7 mouse cellular contexts compared by ENCODE assay signal in the genomic region with DNA sequence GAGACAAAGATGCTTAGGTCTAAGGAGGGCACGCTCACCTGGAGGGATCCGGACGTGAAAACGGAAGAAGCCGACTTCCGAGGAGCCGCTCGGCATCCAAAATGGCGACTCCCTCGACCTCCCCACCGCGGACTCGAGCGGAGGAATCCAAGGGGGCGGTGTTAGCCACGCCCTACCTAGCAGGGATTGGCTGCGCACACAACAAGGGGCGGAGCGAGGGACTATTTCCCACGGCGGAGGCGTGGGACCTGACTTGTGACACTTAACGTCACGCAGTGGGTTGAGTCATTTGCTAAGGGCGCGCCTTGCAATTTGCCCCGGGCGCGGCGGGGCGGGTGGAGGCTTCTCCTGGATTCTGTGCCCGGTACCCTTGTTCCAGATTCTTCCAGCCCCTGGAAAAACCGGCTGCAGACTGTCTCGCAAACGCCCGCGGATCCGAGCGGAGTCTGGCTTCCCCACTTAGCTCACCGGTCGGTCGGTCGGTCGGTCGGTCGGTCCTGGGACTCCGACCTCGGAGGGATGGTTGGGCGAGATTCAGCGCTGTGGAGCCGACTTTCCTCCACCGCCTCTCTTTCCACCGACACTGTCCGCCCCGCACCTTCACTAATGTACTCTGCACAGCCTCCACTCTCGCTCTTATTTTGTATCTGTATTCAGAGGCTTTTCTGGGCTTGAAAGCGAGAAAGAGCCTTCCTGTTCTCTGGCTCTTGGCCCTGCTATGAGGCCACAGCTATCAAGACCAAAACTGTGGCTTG. TPM values are rescaled to one million over a fixed set of nuclear protein-coding genes. Genes with fewer than 3 reads are reported as not detected.
DNase-seq lines count a peak whose midpoint lies in the region; ATAC-seq lines count a peak whose summit lies in the region.

A gene (minus strand): TSS at position 115 of the 755 bp plus-strand sequence.

- no peaks in the 10 kb centered on the region for H3K9me3 ChIP-seq in intestine, embryonic 16.5 days (ENCODE audit: control insufficient read depth, low read length)
- H3K9me3 ChIP-seq in midbrain, embryonic 11.5 days (ENCODE audit: control insufficient read depth, low read length) = no peaks in the 10 kb centered on the region

- peak; percentile 97 for DNase-seq in adrenal gland, adult 8-10 months
- DNase-seq in embryo, embryonic 9.5 days (ENCODE audit: extremely low spot score) = peak; percentile 98
- DNase-seq in gastrocnemius, postnatal 4 days (ENCODE audit: low spot score in 2 of 2) = peak; percentile 94 to 98
- peak; percentile 96 for DNase-seq in left cerebral cortex, postnatal 36 days (ENCODE audit: low spot score in 2 of 2)
- DNase-seq in midbrain, embryonic 11.5 days (ENCODE audit: low spot score, missing footprints) = peak; percentile 100
- DNase-seq in skeletal muscle tissue, adult 2 months (ENCODE audit: low read depth, low spot score) = peak; percentile 99

- H3K4me1 ChIP-seq in intestine, embryonic 16.5 days (ENCODE audit: control insufficient read depth, insufficient read depth, low read length) = peaks cover 22% of the 10 kb centered on the region
- peaks cover 17% of the 10 kb centered on the region for H3K4me1 ChIP-seq in midbrain, embryonic 11.5 days (ENCODE audit: control insufficient read depth, insufficient read depth, low read length)

- peak within 1 kb of the TSS; percentile 98 for H3K4me3 ChIP-seq in intestine, embryonic 16.5 days (ENCODE audit: low read length)
- H3K4me3 ChIP-seq in midbrain, embryonic 11.5 days (ENCODE audit: low read depth, low read length) = peak within 1 kb of the TSS; percentile 99

- H3K27me3 ChIP-seq in intestine, embryonic 16.5 days (replicated peaks; ENCODE audit: control insufficient read depth, insufficient read depth, low read length) = no peaks in the 10 kb centered on the region
- H3K27me3 ChIP-seq in midbrain, embryonic 11.5 days (ENCODE audit: control insufficient read depth, insufficient read depth, low read length) = no peaks in the 10 kb centered on the region

- peak within 1 kb of the TSS; percentile 80 for H3K27ac ChIP-seq in intestine, embryonic 16.5 days (ENCODE audit: low read length)
- peak within 1 kb of the TSS; percentile 40 for H3K27ac ChIP-seq in midbrain, embryonic 11.5 days (ENCODE audit: low read depth, low read length)

- WGBS in intestine, embryonic 16.5 days = under 1% methylated on average over 57 of the region's 57 CpGs
- WGBS in midbrain, embryonic 11.5 days = under 1% methylated on average over 57 of the region's 57 CpGs

- H3K4me2 ChIP-seq in intestine, embryonic 16.5 days (ENCODE audit: low read depth, low read length) = peak within 1 kb of the TSS; percentile 86
- peak within 1 kb of the TSS; percentile 85 for H3K4me2 ChIP-seq in midbrain, embryonic 11.5 days

- H3K36me3 ChIP-seq in intestine, embryonic 16.5 days (ENCODE audit: control insufficient read depth, insufficient read depth, low read length) = no peaks in the 10 kb centered on the region
- H3K36me3 ChIP-seq in midbrain, embryonic 11.5 days (ENCODE audit: control insufficient read depth, insufficient read depth, low read length) = no peaks in the 10 kb centered on the region

- intact Hi-C loops in left cerebral cortex, postnatal 36 days (cut with DNase I) = loop anchor here (1.0 to 5.0 kb wide), 2 partner anchors 12 to 86 kb away; a partner anchor contains a TSS

- H3K9ac ChIP-seq in intestine, embryonic 16.5 days (ENCODE audit: low read depth, low read length) = peak within 1 kb of the TSS; percentile 97
- peak within 1 kb of the TSS; percentile 95 for H3K9ac ChIP-seq in midbrain, embryonic 11.5 days (ENCODE audit: low read length)

- peak; percentile 99 for ATAC-seq in intestine, embryonic 16.5 days
- peak; percentile 99 for ATAC-seq in midbrain, embryonic 11.5 days (ENCODE audit: low FRiP score)

RNA-seq across cellular contexts. Expression of the gene that starts here (rescaled TPM):
- 100 to 1,000 TPM in 1 of 4 experiments, 10 to 100 TPM in 3; 85.7 to 100 (median 97.0) TPM for total RNA-seq in adrenal gland, adult 8-10 months (2022)
- total RNA-seq in gastrocnemius, postnatal 4 days (2021) = 10 to 100 TPM; 51.8 to 56.4 TPM
- polyA plus RNA-seq in intestine, embryonic 16.5 days (2015; fragmentation: Nextera tagmentation; extraction: Ambion mirVana) = 122 and 128 TPM in 2 replicates
- total RNA-seq in left cerebral cortex, postnatal 36 days (2021) = 10 to 100 TPM; 68.7 to 75.7 TPM
- 182 and 187 TPM in 2 replicates for polyA plus RNA-seq in midbrain, embryonic 11.5 days (2014; fragmentation: Nextera tagmentation; extraction: Ambion mirVana)

Comparison
In these comparisons a context has a peak if more than half of its experiments do, and no peak if none do; other contexts are left out.
1. Peak in every context shown above with its lines: DNase-seq, ATAC-seq, H3K4me3 ChIP-seq and H3K27ac ChIP-seq.